Mouse (Mus musculus): ENCODE measurements at regions not wholly inside any gene's neighbourhood (a gene's known extent, or its start where the extent isn't known, plus 50 kb on each side); places are given as distances from the start of the nearest gene placed in this dataset.
A peak's percentile ranks its signal among the peaks of the same experiment; 100 is the strongest.
"Not testable (repeated sequence)": the region's sequence is repeated elsewhere in the genome, so short reads cannot be mapped to it uniquely, and the experiment has no call there.

DNA sequence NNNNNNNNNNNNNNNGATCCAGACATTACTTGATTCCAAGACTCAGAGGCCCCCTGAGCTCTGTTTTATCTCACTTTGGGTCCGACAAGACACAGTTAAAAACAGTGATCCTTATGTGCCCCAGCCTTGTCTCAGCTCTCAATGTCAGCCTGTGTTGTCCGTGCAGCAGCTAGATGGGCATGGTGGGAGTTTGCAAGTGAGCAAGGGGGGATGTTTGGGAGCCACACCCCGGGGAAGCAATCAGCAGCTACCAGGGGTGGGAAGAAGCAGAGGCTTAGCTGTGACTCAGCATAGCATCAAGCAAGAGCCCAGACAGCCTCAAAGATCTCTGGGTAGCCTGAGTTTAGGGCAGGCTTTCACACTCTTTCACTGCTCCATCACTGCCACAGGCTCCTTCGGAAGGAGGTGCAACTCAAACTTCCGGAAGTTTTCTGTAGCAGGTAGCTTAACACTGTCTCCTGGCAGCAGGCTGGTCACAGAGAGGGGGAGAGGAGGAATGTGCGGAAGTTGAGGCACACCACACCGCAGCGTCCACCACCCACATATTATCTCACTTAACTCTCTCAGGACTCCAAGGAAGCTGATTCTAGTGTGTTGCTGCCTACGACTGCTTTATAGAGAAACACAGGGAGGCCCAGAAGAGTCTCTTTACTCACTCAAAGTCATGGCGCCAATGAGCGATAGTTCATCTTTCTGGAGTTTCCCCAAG lies 80.2 kb upstream of the Defb33 start:
- DNase-seq = peak; percentile 3

GRCm38 (mm10) chr8:20813493-20813892 lies 79.0 kb upstream of the Defb33 start:
- peak in 1 of 2 experiments; percentile 5 for DNase-seq

GRCm38 (mm10) chr8:20822434-20822833 lies 70.0 kb upstream of the Defb33 start:
- DNase-seq = peak; percentile 13 to 21

- DNase-seq = peak in 1 of 2 experiments; percentile 8
These were observed 69.2 kb upstream of the Defb33 start for GRCm38 (mm10) chr8:20823219-20823618.

DNA sequence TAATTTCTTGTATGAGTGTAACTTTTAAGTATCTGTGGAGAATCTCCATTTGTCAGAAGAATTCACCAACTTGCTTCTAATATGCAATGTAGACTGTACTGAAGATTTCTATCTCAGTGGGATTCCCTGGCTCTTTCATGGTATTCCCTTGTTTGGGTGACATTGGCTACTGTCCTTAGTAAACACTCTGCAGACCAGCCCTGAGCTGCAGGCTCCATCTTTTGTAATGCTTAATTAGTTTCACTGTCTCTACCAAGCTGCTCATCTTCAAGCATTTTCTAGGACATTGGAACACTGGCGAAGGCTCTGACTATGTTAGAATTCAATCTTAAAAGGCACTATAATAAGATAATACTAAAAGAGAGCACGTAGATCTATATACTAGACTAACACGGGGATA lies 53.0 kb upstream of the Defb33 start:
- not testable (repeated sequence) for DNase-seq
